Mouse (Mus musculus) kidney, embryonic 15.5 days (tissue): ENCODE results near the gene Icmt. TPM values are rescaled to one million over a fixed set of nuclear protein-coding genes. Genes with fewer than 3 reads are reported as not detected.

ENCODE experiments used
- ATAC-seq: fragments of 200-750 bp; cut with Nextera tagmentation; replicated peaks from 2 replicates; pipeline ENCODE4 v1.8.0; 2017; ENCODE audit warnings: moderate TSS enrichment; ENCODE audit not compliant: low FRiP score
- H3K27ac ChIP-seq: fragments of 300-500 bp; sonication (generic); 2 replicates; pipeline ENCODE4 v1.5.1; 2015; ENCODE audit warnings: mild to moderate bottlenecking, inconsistent platforms
- H3K27me3 ChIP-seq: fragments of 300-500 bp; sonication (generic); 2 replicates; pipeline ENCODE4 v1.6.1; 2015; ENCODE audit warnings: inconsistent platforms
- H3K36me3 ChIP-seq: fragments of 300-500 bp; sonication (generic); 2 replicates; pipeline ENCODE4 v1.6.1; 2015; ENCODE audit warnings: inconsistent platforms
- H3K4me1 ChIP-seq: fragments of 300-500 bp; sonication (generic); 2 replicates; pipeline ENCODE4 v1.6.1; 2015; ENCODE audit warnings: inconsistent platforms
- H3K4me2 ChIP-seq: fragments of 300-500 bp; sonication (generic); 2 replicates; pipeline ENCODE4 v1.6.1; 2015; ENCODE audit warnings: moderate library complexity, mild to moderate bottlenecking, inconsistent platforms
- H3K4me3 ChIP-seq: fragments of 300-500 bp; sonication (generic); replicated peaks from 2 replicates; pipeline ENCODE4 v1.5.1; 2015; ENCODE audit warnings: mild to moderate bottlenecking, inconsistent platforms
- H3K9ac ChIP-seq: fragments of 300-500 bp; sonication (generic); 2 replicates; pipeline ENCODE4 v1.6.1; 2015; ENCODE audit warnings: mild to moderate bottlenecking, inconsistent platforms
- H3K9me3 ChIP-seq: fragments of 300-500 bp; sonication (generic); replicated peaks from 2 replicates; pipeline ENCODE4 v1.6.1; 2016; ENCODE audit warnings: inconsistent platforms
- WGBS: fragments of 180-500 bp; shearing (Covaris S2); methylation state at CpG from one replicate; pipeline ENCODE4 v1.1.7; 2015; ENCODE audit warnings: mixed read lengths; 5-methylcytosine and 5-hydroxymethylcytosine counted together
- polyA plus RNA-seq: library from polyadenylated mRNA; unstranded; fragments of >200 nt; fragmentation: Nextera tagmentation; extraction: Ambion mirVana; gene quantifications from 2 replicates; pipeline ENCODE4 v1.2.1, GENCODE M21; 2015

Icmt gene
- polyA plus RNA-seq, 1 experiment from 2014 or later = 28.7 TPM

DNA sequence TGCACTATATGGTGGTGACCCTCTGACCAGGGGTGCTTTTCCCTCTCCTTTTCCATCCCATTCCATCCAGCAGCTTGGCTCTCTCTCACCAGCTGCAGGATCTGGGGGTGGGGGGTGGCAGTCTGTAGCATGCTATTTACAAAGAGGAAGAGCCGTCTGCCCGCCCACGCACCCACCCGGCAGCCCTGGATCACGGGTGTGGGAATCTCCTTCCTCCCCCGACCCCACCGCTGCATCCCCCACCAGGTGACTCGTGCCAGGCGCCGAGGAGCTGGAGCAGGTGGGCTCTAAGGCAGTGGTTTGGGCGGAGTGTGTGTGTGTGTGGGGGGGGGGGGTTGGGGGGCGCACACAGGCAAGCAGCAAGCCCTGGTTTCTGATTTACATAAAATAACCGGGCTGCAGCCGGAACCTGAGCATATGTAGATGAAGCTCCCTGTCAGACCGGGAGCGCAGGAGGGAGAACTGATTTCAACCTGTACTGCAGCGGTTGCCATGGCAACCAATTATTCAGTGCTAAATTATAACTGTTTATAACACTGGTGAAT, 52.9 kb downstream of the Icmt start:
- Histone ChIP-seq H3K36me3 (no peaks in the 10 kb centered on the region), H3K4me2 (no peak overlapping the region), H3K27me3 (peaks cover 58% of the 10 kb centered on the region), H3K9me3 (no peaks in the 10 kb centered on the region), H3K9ac (no peak overlapping the region), H3K4me1 (peaks cover 21% of the 10 kb centered on the region), H3K4me3 (no peak overlapping the region), H3K27ac (no peak overlapping the region)
- ATAC-seq = no peak
- 3% methylated on average over 17 of the region's 17 CpGs for WGBS

DNA sequence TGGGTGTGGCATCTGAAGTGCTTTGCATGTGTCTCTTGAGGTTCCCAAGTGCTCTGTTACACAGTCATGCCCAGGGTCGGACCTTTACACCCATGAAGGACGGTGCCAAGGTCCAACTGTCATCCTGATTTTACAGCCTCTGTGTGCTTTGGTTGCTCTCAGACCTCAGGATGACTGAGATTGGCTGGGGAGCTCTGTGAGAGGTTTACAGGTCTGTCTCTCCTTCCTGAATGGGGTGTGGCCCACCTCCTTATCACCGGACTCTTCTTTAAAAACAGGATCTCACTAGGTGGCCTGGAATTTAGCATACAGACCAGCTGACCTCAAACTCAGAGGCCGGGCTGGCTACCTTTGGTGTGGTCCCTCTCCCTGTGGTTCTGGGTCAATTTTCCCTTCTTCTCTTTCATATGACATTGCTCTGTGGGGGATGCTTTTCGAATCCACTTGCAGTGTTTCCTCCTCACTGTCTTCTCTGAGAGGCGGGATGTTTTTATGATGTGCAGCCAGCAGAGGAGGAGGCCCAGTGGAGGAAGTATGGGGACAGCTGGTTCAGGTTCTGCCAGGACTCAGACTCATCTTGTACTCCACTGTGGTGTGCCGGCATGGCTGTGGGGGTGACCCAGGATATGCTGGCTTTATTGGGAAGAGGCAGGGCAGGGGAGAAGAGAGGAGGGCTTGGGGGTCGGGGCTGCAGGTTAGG, 53.8 kb downstream of the Icmt start:
- WGBS = 25% methylated on average over 8 of the region's 8 CpGs
- Histone ChIP-seq H3K4me2 (no peak overlapping the region), H3K9me3 (no peaks in the 10 kb centered on the region), H3K9ac (no peak overlapping the region), H3K27me3 (peaks cover 55% of the 10 kb centered on the region), H3K36me3 (no peaks in the 10 kb centered on the region), H3K4me3 (no peak overlapping the region), H3K27ac (no peak overlapping the region), H3K4me1 (peaks cover 17% of the 10 kb centered on the region)
- ATAC-seq = no peak

DNA sequence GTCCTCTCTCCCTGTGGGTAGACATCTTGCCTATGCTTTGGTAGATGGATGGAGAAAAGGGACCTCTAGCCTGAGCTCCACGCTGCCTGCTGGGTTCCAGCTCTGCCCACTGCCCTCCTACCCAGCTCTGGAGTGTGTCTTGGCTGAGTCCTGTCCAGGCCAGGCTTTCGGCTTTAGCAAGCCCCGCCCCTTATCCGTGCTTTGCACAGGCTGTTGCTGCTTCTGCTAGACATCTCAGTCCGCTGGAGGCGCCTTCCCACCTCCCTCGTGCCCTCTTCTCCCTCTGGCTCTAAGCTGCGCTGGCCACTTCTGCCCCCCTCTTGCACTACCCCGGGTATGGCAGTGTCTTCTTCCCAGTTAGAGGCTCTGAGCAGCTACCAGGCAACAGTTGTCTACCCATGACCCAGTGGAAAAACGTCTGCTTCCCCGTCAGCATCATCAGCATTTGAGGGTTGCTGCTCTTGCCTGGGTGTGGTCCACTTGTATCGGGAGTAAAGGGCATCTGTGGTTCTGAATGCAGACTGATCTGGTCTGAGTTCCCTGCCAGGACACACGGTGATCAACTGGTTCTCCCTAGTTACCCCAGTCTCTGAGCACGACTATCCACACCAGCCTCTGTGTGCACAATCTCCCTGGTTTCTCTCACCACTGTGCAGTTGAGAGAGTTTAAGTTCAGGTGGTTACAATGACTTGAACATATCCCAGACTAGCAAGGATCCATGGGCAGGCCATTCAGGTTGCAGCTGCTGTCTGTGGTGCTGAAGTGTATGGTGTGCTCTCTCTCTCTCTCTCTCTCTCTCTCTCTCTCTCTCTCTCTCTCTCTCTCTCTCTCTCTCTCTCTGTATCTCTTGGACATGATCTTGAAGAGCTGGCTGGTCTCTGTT, 54.6 kb downstream of the Icmt start:
- Histone ChIP-seq H3K4me2 (no peak overlapping the region), H3K4me1 (peaks cover 17% of the 10 kb centered on the region), H3K9me3 (no peaks in the 10 kb centered on the region), H3K27ac (no peak overlapping the region), H3K27me3 (peaks cover 55% of the 10 kb centered on the region), H3K36me3 (no peaks in the 10 kb centered on the region), H3K9ac (no peak overlapping the region), H3K4me3 (no peak overlapping the region)
- WGBS = 17% methylated on average over 14 of the region's 14 CpGs
- ATAC-seq = no peak

DNA sequence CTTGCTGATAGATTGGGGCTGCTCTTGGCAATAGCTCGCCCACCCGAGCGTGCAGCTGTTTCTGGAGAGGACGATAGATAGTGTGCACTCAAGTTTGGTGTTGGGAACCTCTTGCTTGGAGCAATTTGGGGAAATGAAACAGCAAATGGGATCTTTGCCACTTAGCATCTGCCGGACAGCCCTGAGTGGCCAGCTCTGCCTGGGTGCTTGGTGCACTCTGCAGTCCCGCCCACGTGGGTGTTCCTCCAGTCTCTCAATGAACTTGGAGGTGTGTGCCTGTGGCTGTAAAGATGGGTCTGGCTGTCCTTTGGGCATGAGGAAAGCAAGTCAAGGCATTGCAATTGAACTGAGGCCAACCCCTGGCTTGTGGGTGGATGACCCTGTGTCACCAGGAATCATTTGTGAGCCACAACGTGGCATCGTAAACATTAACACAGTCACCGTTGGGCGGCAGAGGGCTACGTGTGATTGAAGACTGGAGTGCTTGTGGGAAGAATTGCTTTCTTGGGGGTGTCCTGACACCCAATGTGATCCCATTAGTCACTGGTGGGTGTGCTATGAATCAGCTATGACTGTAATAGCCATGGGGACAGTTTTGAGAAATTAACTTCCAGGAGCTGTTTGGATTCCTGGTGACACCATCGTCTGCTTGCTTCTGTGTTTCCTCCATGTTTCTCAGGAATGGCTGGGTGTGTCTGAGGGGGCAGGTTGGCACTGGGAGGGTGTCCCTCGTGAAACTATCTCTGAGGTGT, 57.0 kb downstream of the Icmt start:
- no peaks in the 10 kb centered on the region for H3K36me3 ChIP-seq
- no peak overlapping the region for H3K27ac ChIP-seq
- peaks cover 38% of the 10 kb centered on the region for H3K27me3 ChIP-seq
- WGBS = 62% methylated on average over 14 of the region's 14 CpGs
- H3K4me3 ChIP-seq = no peak overlapping the region
- peaks cover 17% of the 10 kb centered on the region for H3K4me1 ChIP-seq
- no peak overlapping the region for H3K9ac ChIP-seq
- ATAC-seq = no peak
- H3K4me2 ChIP-seq = no peak overlapping the region
- H3K9me3 ChIP-seq = no peaks in the 10 kb centered on the region

DNA sequence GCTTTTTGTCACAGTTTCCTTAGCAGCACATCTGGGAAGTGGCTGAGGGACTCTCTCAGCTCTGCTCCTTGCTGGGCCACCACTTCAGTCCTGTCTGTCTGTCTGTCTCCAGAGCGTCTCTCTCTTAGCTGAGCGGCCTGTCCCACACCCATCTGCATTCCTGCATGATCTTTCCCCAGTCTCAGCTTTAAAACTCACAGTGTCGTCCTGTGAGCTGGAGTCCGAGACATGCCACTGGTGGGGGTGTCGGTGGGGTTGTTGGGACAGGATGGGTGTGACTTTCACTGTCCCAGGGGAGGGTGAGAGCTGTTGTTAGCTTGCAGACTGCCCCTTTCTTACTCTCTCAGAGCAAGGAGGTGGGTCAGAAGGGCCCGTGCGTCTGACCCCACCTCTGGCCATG, 58.6 kb downstream of the Icmt start:
- Histone ChIP-seq H3K9ac (no peak overlapping the region), H3K4me1 (peaks cover 16% of the 10 kb centered on the region), H3K27ac (no peak overlapping the region), H3K4me2 (no peak overlapping the region), H3K36me3 (no peaks in the 10 kb centered on the region), H3K4me3 (no peak overlapping the region), H3K27me3 (peaks cover 32% of the 10 kb centered on the region), H3K9me3 (no peaks in the 10 kb centered on the region)
- no peak for ATAC-seq
- WGBS = 78% methylated on average over 7 of the region's 7 CpGs

Other genes with a start within 250 kb of the Icmt start
- 19.8 and 20.9 TPM in 2 replicates for gene Plekhg5, start 224.7 kb upstream of the Icmt start, polyA plus RNA-seq
- gene Tnfrsf25, start 181.3 kb upstream of the Icmt start, polyA plus RNA-seq = 1.5 and 2.4 TPM in 2 replicates
- gene Espn, start 144.9 kb upstream of the Icmt start, polyA plus RNA-seq = 25.5 and 28.1 TPM in 2 replicates
- 0.08 and 0.17 TPM in 2 replicates for gene Hes2, start 138.4 kb upstream of the Icmt start, polyA plus RNA-seq
- gene Acot7, start 119.1 kb upstream of the Icmt start, polyA plus RNA-seq = 65.6 and 71.7 TPM in 2 replicates
- gene Gpr153, start 23.0 kb upstream of the Icmt start, polyA plus RNA-seq = 6.2 and 7.8 TPM in 2 replicates
- not detected in 2 replicates for gene Hes3, start 5.6 kb upstream of the Icmt start, polyA plus RNA-seq
- gene Rnf207, start 21.8 kb downstream of the Icmt start, polyA plus RNA-seq = 1.5 and 2.1 TPM in 2 replicates
- 387 and 455 TPM in 2 replicates for gene Rpl22, start 28.5 kb downstream of the Icmt start, polyA plus RNA-seq
- gene Chd5, start 41.4 kb downstream of the Icmt start, polyA plus RNA-seq = 0.13 and 0.32 TPM in 2 replicates
- 4.1 and 4.9 TPM in 2 replicates for gene Nphp4, start 179.5 kb downstream of the Icmt start, polyA plus RNA-seq
- gene Kcnab2, start 180.6 kb downstream of the Icmt start, polyA plus RNA-seq = 5.9 and 6.3 TPM in 2 replicates